Mouse (Mus musculus): ENCODE measurements around the gene Tmc3. TPM values are rescaled to one million over a fixed set of nuclear protein-coding genes. Genes with fewer than 3 reads are reported as not detected.

Gene Tmc3
- total and polyA plus RNA-seq, 3 experiments = not detected

DNA sequence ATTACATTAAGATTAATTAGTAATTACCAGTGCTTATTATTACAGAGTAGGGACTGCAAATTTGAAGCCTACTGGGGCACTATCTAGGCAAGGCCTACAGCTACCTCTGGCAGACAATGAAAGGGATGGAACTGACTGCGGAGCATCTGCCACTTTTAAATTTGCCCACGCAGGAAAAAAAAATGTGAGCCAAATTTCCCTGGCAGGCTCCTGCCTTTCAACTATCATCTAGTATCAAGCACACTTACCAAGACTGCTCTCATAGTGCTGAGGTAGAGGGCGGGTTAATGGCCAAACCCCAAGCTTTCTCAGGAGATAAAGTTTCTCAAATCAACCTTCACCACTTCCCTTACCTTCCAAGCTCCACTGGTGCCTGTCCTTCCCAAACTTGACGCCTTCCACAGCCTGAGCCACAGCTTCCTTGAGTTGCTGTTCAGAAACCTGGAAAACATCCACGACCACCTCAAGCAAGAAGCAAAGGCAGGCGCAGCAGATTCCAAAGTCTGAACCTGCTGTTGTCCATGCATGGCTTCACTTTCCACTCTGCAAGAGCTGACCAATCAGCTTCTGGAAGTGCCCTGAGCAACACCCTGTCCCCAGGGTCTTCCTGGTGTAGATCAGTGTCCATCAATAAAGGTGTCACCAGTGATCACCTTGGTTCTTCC lies 78.1 kb downstream of the Tmc3 start:
- no peak for DNase-seq (ENCODE audit: low read depth, low spot score)
- TF ChIP-seq MYC (IDR thresholded peaks at IDR 0.05; ENCODE audit: low read depth, low read length) (no peak), TCF12 (IDR thresholded peaks at IDR 0.05; ENCODE audit: low read depth, low read length) (no peak), USF1 (IDR thresholded peaks at IDR 0.05; ENCODE audit: low read depth, low read length) (no peak), CHD2 (IDR thresholded peaks at IDR 0.05; ENCODE audit: low read length) (no peak), ELF1 (IDR thresholded peaks at IDR 0.05; ENCODE audit: low read depth, low read length) (no peak)
- no peaks in the 10 kb centered on the region for H3K36me3 ChIP-seq (ENCODE audit: control insufficient read depth in 1 of 2, insufficient read depth in 2 of 2, low read length in 2 of 2)
- no peaks in the 10 kb centered on the region for H3K4me1 ChIP-seq (ENCODE audit: control insufficient read depth in 1 of 2, insufficient read depth in 2 of 2, low read length in 2 of 2)
- H3K4me3 ChIP-seq (ENCODE audit: control insufficient read depth in 1 of 2, insufficient read depth in 1 of 2, low read depth in 2 of 2, low read length in 2 of 2) = no peak overlapping the region
- H3K79me2 ChIP-seq (ENCODE audit: control insufficient read depth, insufficient read depth, low read length, poor library complexity) = no peaks in the 10 kb centered on the region
- no peaks in the 10 kb centered on the region; a peak in 1 of 4 replicates for H3K27me3 ChIP-seq (ENCODE audit: control insufficient read depth in 1 of 2, insufficient read depth in 2 of 2, low read length in 2 of 2)
- no peak overlapping the region for H3K27ac ChIP-seq (ENCODE audit: control insufficient read depth, low read depth, low read length)
- H3K9ac ChIP-seq (ENCODE audit: control insufficient read depth, low read depth, low read length, poor library complexity, severe bottlenecking) = no peak overlapping the region
- no peaks in the 10 kb centered on the region for H3K9me3 ChIP-seq (replicated peaks; ENCODE audit: insufficient read depth, low read length)

DNA sequence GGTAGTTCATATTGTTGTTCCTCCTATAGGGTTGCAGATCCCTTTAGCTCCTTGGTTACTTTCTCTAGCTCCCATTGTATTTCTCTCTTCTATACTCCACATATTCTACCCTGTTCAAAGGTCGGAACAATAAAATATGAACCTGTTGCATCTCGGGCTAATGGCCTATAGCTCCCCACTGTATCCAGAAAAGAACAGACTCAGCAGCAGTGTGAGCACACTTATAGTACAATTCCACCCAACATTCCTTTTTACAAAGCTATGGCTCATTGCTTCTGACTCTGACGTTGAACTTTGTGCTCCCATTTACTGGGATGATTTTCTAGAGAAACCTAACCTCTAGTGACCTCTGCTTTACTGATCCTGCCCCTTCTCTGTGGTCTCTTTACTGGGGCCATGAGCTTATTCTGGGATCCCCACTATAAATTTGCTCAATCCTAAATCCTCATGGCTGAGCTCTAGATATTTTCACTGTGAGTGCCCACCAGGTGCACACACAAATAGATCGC lies 81.4 kb downstream of the Tmc3 start:
- no peak for TF ChIP-seq POLR2A (IDR thresholded peaks at IDR 0.05; ENCODE audit: control insufficient read depth in 1 of 2, insufficient read depth in 1 of 2, low read depth in 1 of 2, low read length in 2 of 2, poor library complexity in 1 of 2)
- no peak for TF ChIP-seq KAT2A (conservative IDR thresholded peaks at IDR 0.05; ENCODE audit: low read depth, low read length)
- TF ChIP-seq MXI1 (IDR thresholded peaks at IDR 0.05; ENCODE audit: low read depth, low read length) = no peak
- no peak for TF ChIP-seq CTCF (IDR thresholded peaks at IDR 0.05 in 2 of 3, conservative IDR thresholded peaks at IDR 0.05 in 1 of 3; ENCODE audit: control insufficient read depth in 1 of 3, insufficient read depth in 1 of 3, low read depth in 2 of 3, low read length in 3 of 3, poor library complexity in 1 of 3, severe bottlenecking in 1 of 3)
- TF ChIP-seq BHLHE40 (IDR thresholded peaks at IDR 0.05; ENCODE audit: borderline replicate concordance, low read depth, low read length) = no peak
- TF ChIP-seq SIN3A (IDR thresholded peaks at IDR 0.05; ENCODE audit: low read length) = no peak
- no peak for TF ChIP-seq E2F4 (IDR thresholded peaks at IDR 0.05; ENCODE audit: borderline replicate concordance, low read depth, low read length)
- TF ChIP-seq CHD1 (IDR thresholded peaks at IDR 0.05; ENCODE audit: low read depth, low read length) = no peak
- no peak for TF ChIP-seq TBP (IDR thresholded peaks at IDR 0.05; ENCODE audit: low read depth, low read length)
- TF ChIP-seq ETS1 (IDR thresholded peaks at IDR 0.05; ENCODE audit: low read depth, low read length) = no peak
- no peak for TF ChIP-seq NELFE (IDR thresholded peaks at IDR 0.05; ENCODE audit: low read depth, low read length)
- TF ChIP-seq TCF12 (IDR thresholded peaks at IDR 0.05; ENCODE audit: low read depth, low read length) = no peak
- TF ChIP-seq USF1 (IDR thresholded peaks at IDR 0.05; ENCODE audit: low read depth, low read length) = no peak
- TF ChIP-seq CHD2 (IDR thresholded peaks at IDR 0.05; ENCODE audit: low read length) = no peak
- TF ChIP-seq MAX (IDR thresholded peaks at IDR 0.05; ENCODE audit: low read length) = no peak
- Histone ChIP-seq H3K4me3 (ENCODE audit: control insufficient read depth in 1 of 2, insufficient read depth in 1 of 2, low read depth in 2 of 2, low read length in 2 of 2) (no peak overlapping the region), H3K9me3 (replicated peaks; ENCODE audit: insufficient read depth, low read length) (no peaks in the 10 kb centered on the region)

More for the DNA sequence above, 81.4 kb downstream of the Tmc3 start:
- Histone ChIP-seq H3K36me3 (ENCODE audit: control insufficient read depth in 1 of 2, insufficient read depth in 2 of 2, low read length in 2 of 2) (no peaks in the 10 kb centered on the region), H3K27me3 (ENCODE audit: control insufficient read depth in 1 of 2, insufficient read depth in 2 of 2, low read length in 2 of 2) (no peaks in the 10 kb centered on the region; a peak in 1 of 4 replicates), H3K79me2 (ENCODE audit: control insufficient read depth, insufficient read depth, low read length, poor library complexity) (no peaks in the 10 kb centered on the region), H3K4me1 (ENCODE audit: control insufficient read depth in 1 of 2, insufficient read depth in 2 of 2, low read length in 2 of 2) (no peaks in the 10 kb centered on the region), H3K9ac (ENCODE audit: control insufficient read depth, low read depth, low read length, poor library complexity, severe bottlenecking) (no peak overlapping the region), H3K27ac (ENCODE audit: control insufficient read depth, low read depth, low read length) (no peak overlapping the region)
- no peak for DNase-seq (ENCODE audit: low read depth, low spot score)

Measured in MEL (cell line).